Mouse (Mus musculus): Measurements from ENCODE around the gene Gm4846. TPM values are rescaled to one million over a fixed set of nuclear protein-coding genes. Genes with fewer than 3 reads are reported as not detected.

The Gm4846 gene
- polyA plus RNA-seq (2012; rRNA removed; ENCODE audit: low replicate concordance): not detected in 2 replicates

DNA sequence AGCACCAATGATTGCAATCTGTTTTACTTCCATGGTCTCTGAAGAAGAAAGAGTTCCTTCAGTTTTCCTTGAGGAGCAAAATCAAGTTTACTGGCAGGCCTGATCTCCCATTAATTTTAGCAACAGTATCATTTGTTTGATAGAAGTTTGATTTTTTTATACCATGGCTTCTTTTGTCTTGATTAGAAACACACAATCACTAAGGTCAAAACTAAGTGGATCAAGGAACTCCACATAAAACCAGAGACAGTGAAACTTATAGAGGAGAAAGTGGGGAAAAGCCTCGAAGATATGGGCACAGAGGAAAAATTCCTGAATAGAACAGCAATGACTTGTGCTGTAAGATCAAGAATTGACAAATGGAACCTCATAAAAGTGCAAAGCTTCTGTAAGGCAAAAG lies at the start of gene Gm4846:
TSS of gene Gm4846 (minus strand) at position 101 of the 400 bp plus-strand sequence.

Other genes with a start within 250 kb of the Gm4846 start
- gene Ildr2, start 243.4 kb downstream of the Gm4846 start, polyA plus RNA-seq (2012; rRNA removed; ENCODE audit: low replicate concordance): 1.2 and 3.0 TPM in 2 replicates
- gene Tada1, start 118.5 kb downstream of the Gm4846 start, polyA plus RNA-seq (2012; rRNA removed; ENCODE audit: low replicate concordance): 12.4 and 19.1 TPM in 2 replicates
- gene Pogk, start 87.7 kb downstream of the Gm4846 start, polyA plus RNA-seq (2012; rRNA removed; ENCODE audit: low replicate concordance): 6.9 and 19.2 TPM in 2 replicates
- gene Gm4847, start 150.1 kb upstream of the Gm4846 start, polyA plus RNA-seq (2012; rRNA removed; ENCODE audit: low replicate concordance): not detected in 2 replicates
- not detected in 2 replicates for gene Fmo9, start 184.3 kb upstream of the Gm4846 start, polyA plus RNA-seq (2012; rRNA removed; ENCODE audit: low replicate concordance)

All from mammary gland, adult 2 months (tissue).